ENCODE assay signal across 17 mouse cellular contexts in the genomic region with DNA sequence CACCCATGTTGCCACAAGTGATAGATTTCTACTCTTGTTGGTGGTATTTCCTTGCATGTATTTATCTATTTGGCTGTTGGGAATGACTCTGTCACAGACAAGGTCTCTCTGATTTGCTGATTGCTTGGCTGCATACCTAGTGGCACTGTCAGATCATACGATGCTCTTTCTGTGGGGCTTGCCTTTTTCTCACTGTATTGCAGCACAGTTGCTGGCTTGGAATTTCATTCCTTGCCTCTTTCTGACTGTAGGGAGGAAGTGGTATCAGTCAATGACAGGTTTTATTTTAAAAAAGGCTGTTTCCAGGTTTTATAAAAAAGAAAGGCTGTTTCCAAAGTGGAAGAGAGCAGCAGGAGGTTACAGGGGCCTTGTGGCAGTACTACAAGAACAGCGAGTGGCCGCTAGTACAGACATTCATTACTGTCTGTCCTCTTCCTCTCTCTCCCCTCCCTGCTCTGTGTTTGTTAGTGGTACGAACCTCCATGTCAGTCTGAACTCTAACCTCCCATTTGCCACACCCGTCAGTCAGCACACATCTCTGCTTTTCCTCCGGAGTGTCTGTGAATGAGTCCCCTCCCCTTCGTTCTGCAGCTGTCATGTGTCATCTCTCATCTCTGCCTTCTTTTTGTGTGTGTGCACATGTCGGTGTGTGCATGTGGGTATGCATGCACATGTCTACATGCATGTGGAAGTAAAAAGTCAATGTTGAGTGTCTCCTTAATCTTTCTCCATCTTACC.
A peak's percentile ranks its signal among the peaks of the same experiment; 100 is the strongest.
DNase-seq lines count a peak whose midpoint lies in the region; ATAC-seq and TF ChIP-seq lines count a peak whose summit lies in the region.
"Had no signal": no experiment of that assay in that cellular context is flagged by ENCODE, and none has a peak within 500 bp of the region (broad histone marks: within the 10 kb centered on the region; RNA-seq: fewer than 3 reads in every experiment).

No protein-coding gene starts in this region.

- no peaks in the 10 kb centered on the region for H3K4me1 ChIP-seq in lung, postnatal 0 days (ENCODE audit: insufficient read depth, low read depth, low read length)
- peaks cover 2% of the 10 kb centered on the region for H3K4me1 ChIP-seq in lung, adult 2 months (ENCODE audit: control insufficient read depth, insufficient read depth, low read length)
- H3K4me1 ChIP-seq in embryonic facial prominence, embryonic 13.5 days, result 0 out of 2 replicates have a peak, but pooled peaks cover 8% of the 10 kb centered on the region
- peaks cover 7% of the 10 kb centered on the region for H3K4me1 ChIP-seq in intestine, embryonic 16.5 days (ENCODE audit: control insufficient read depth, insufficient read depth, low read length)
- H3K4me1 ChIP-seq: heart, embryonic 15.5 days; liver, embryonic 15.5 days had no signal

- TF ChIP-seq CTCF in lung, postnatal 0 days (IDR thresholded peaks at IDR 0.05), result no peak
- no peak for TF ChIP-seq CTCF in lung, adult 2 months (IDR thresholded peaks at IDR 0.05; ENCODE audit: insufficient read depth, low read length)

- H3K4me3 ChIP-seq in lung, postnatal 0 days (ENCODE audit: low read depth, low read length), result no peak overlapping the region
- H3K4me3 ChIP-seq in lung, adult 2 months (replicated peaks; ENCODE audit: extremely low read depth, low read depth, low read length), result no peak overlapping the region
- no peak overlapping the region for H3K4me3 ChIP-seq in embryonic facial prominence, embryonic 13.5 days
- no peak overlapping the region for H3K4me3 ChIP-seq in intestine, embryonic 16.5 days (ENCODE audit: low read length)
- H3K4me3 ChIP-seq: embryonic facial prominence, embryonic 15.5 days; heart, embryonic 15.5 days; limb, embryonic 10.5 days; liver, embryonic 15.5 days had no signal

- no peak for TF ChIP-seq POLR2A in lung, adult 2 months (IDR thresholded peaks at IDR 0.05; ENCODE audit: borderline replicate concordance, extremely low read depth, low read depth, low read length)

- no peak overlapping the region for H3K27ac ChIP-seq in lung, postnatal 0 days (ENCODE audit: low read length)
- H3K27ac ChIP-seq in embryonic facial prominence, embryonic 13.5 days, result no peak overlapping the region; the same call in 1 of the 2 replicates
- no peak overlapping the region for H3K27ac ChIP-seq in intestine, embryonic 16.5 days (ENCODE audit: low read length)
- H3K27ac ChIP-seq: embryonic facial prominence, embryonic 15.5 days; heart, embryonic 15.5 days; limb, embryonic 10.5 days; liver, embryonic 15.5 days had no signal

- no peaks in the 10 kb centered on the region for H3K36me3 ChIP-seq in lung, postnatal 0 days (ENCODE audit: insufficient read depth, low read length)
- no peaks in the 10 kb centered on the region for H3K36me3 ChIP-seq in embryonic facial prominence, embryonic 13.5 days
- no peaks in the 10 kb centered on the region for H3K36me3 ChIP-seq in intestine, embryonic 16.5 days (ENCODE audit: control insufficient read depth, insufficient read depth, low read length)
- H3K36me3 ChIP-seq: embryonic facial prominence, embryonic 15.5 days; G1E; heart, embryonic 15.5 days; limb, embryonic 10.5 days; liver, embryonic 15.5 days had no signal

- H3K9ac ChIP-seq in lung, postnatal 0 days (replicated peaks; ENCODE audit: low read depth), result no peak overlapping the region
- no peak overlapping the region for H3K9ac ChIP-seq in embryonic facial prominence, embryonic 13.5 days
- no peak overlapping the region for H3K9ac ChIP-seq in intestine, embryonic 16.5 days (ENCODE audit: low read depth, low read length)
- H3K9ac ChIP-seq: embryonic facial prominence, embryonic 15.5 days; heart, embryonic 15.5 days; liver, embryonic 15.5 days had no signal

- WGBS in lung, postnatal 0 days, result 37% methylated on average over 8 of the region's 8 CpGs
- WGBS in lung, adult 2 months, result 52% methylated on average over 8 of the region's 8 CpGs
- WGBS in embryonic facial prominence, embryonic 13.5 days, result 53% methylated on average over 8 of the region's 8 CpGs
- 33% methylated on average over 8 of the region's 8 CpGs for WGBS in intestine, embryonic 16.5 days

- no peak overlapping the region for H3K4me2 ChIP-seq in lung, postnatal 0 days (replicated peaks; ENCODE audit: low read depth, low read length)
- no peak overlapping the region for H3K4me2 ChIP-seq in embryonic facial prominence, embryonic 13.5 days
- H3K4me2 ChIP-seq in intestine, embryonic 16.5 days (ENCODE audit: low read depth, low read length), result no peak overlapping the region
- H3K4me2 ChIP-seq: embryonic facial prominence, embryonic 15.5 days; heart, embryonic 15.5 days; liver, embryonic 15.5 days had no signal

- DNase-seq in heart, adult 11 months, result peak; percentile 82
- DNase-seq in heart, postnatal 4 days, result no peak
- DNase-seq in lung, postnatal 0 days (ENCODE audit: low spot score), result peak; percentile 40
- no peak for DNase-seq in lung, adult 2 months
- no peak for DNase-seq in natural killer cell, adult 2 months (ENCODE audit: low spot score in 2 of 2)
- DNase-seq in layer of hippocampus, postnatal 14 days (ENCODE audit: low spot score in 2 of 2), result no peak
- DNase-seq: adrenal gland, postnatal 10 days; cerebellum, adult 9-11 months; gastrocnemius, postnatal 25 days; thymus, adult 2 months had no signal

- no peaks in the 10 kb centered on the region for H3K27me3 ChIP-seq in lung, postnatal 0 days (replicated peaks; ENCODE audit: insufficient read depth, low read length)
- no peaks in the 10 kb centered on the region for H3K27me3 ChIP-seq in embryonic facial prominence, embryonic 13.5 days
- H3K27me3 ChIP-seq in intestine, embryonic 16.5 days (replicated peaks; ENCODE audit: control insufficient read depth, insufficient read depth, low read length), result no peaks in the 10 kb centered on the region
- H3K27me3 ChIP-seq: embryonic facial prominence, embryonic 15.5 days; heart, embryonic 15.5 days; liver, embryonic 15.5 days had no signal

- peak; percentile 56 for ATAC-seq in lung, postnatal 0 days
- ATAC-seq in embryonic facial prominence, embryonic 13.5 days (ENCODE audit: insufficient number of reproducible peaks, insufficient read depth, low FRiP score, low TSS enrichment, low read depth), result 0 out of 2 replicates have a peak, but pooled peaks have one; percentile 10
- peak; percentile 69 for ATAC-seq in intestine, embryonic 16.5 days

- no peak for TF ChIP-seq EP300 in lung, postnatal 0 days (IDR thresholded peaks at IDR 0.05)

- H3K9me3 ChIP-seq in lung, postnatal 0 days (ENCODE audit: low read length), result no peaks in the 10 kb centered on the region
- H3K9me3 ChIP-seq in embryonic facial prominence, embryonic 13.5 days, result no peaks in the 10 kb centered on the region
- H3K9me3 ChIP-seq in intestine, embryonic 16.5 days (ENCODE audit: control insufficient read depth, low read length), result no peaks in the 10 kb centered on the region
- H3K9me3 ChIP-seq: embryonic facial prominence, embryonic 15.5 days; G1E; heart, embryonic 15.5 days; limb, embryonic 10.5 days; liver, embryonic 15.5 days had no signal

Comparison
In these comparisons a context has a peak if more than half of its experiments do, and no peak if none do; other contexts are left out.
1. DNase-seq: peak in heart, adult 11 months (single experiment) and lung, postnatal 0 days (single experiment); none in heart, postnatal 4 days (single experiment), lung, adult 2 months (single experiment), natural killer cell, adult 2 months (0 of 2) and layer of hippocampus, postnatal 14 days (0 of 2).
2. ATAC-seq: peak in every context shown above with its lines; median percentile 69 in intestine, embryonic 16.5 days; 56 in lung, postnatal 0 days; 10 in embryonic facial prominence, embryonic 13.5 days.